Mouse (Mus musculus) hindbrain, embryonic 14.5 days (tissue): ENCODE data around the gene Kbtbd4. TPM values are rescaled to one million over a fixed set of nuclear protein-coding genes. Genes with fewer than 3 reads are reported as not detected.

ENCODE experiments used
- ATAC-seq: fragments of 200-750 bp; cut with Nextera tagmentation; 2 replicates; pipeline ENCODE4 v1.8.0; 2017; ENCODE audit warnings: moderate number of reproducible peaks, mild to moderate bottlenecking, moderate TSS enrichment, moderate library complexity; ENCODE audit not compliant: low FRiP score
- DNase-seq: peaks from one replicate; pipeline ENCODE4 v3.0.0-alpha.2; 2015; ENCODE audit warnings: low spot score
- H3K27ac ChIP-seq: fragments of 300-500 bp; sonication (generic); 2 replicates; pipeline ENCODE4 v1.5.1; 2014; ENCODE audit warnings: mild to moderate bottlenecking, moderate library complexity
- H3K27me3 ChIP-seq: fragments of 300-500 bp; sonication (generic); 2 replicates; pipeline ENCODE4 v1.6.1; 2014; ENCODE audit warnings: mild to moderate bottlenecking, low read length, mixed read lengths; ENCODE audit not compliant: control insufficient read depth, insufficient read depth
- H3K36me3 ChIP-seq: fragments of 300-500 bp; sonication (generic); replicated peaks from 2 replicates; pipeline ENCODE4 v1.6.1; 2014; ENCODE audit not compliant: control insufficient read depth, insufficient read depth
- H3K4me1 ChIP-seq: fragments of 300-500 bp; sonication (generic); replicated peaks from 2 replicates; pipeline ENCODE4 v1.6.1; 2014; ENCODE audit warnings: antibody characterized with exemption, low read length, mixed read lengths; ENCODE audit not compliant: control insufficient read depth, insufficient read depth
- H3K4me2 ChIP-seq: fragments of 300-500 bp; sonication (generic); replicated peaks from 2 replicates; pipeline ENCODE4 v1.6.1; 2014; ENCODE audit warnings: mild to moderate bottlenecking, moderate library complexity
- H3K4me3 ChIP-seq: fragments of 300-500 bp; sonication (generic); replicated peaks from 2 replicates; pipeline ENCODE4 v1.5.1; 2014; ENCODE audit warnings: mild to moderate bottlenecking, low read length
- H3K9ac ChIP-seq: fragments of 300-500 bp; sonication (generic); 2 replicates; pipeline ENCODE4 v1.6.1; 2014
- H3K9me3 ChIP-seq: fragments of 300-500 bp; sonication (generic); 2 replicates; pipeline ENCODE4 v1.6.1; 2016; ENCODE audit warnings: low read length; ENCODE audit not compliant: control insufficient read depth
- WGBS: fragments of 180-500 bp; shearing (Covaris S2); extraction: QIAGEN DNeasy Blood & Tissue Kit; methylation state at CpG from one replicate; pipeline ENCODE4 v1.1.7; 2014; 5-methylcytosine and 5-hydroxymethylcytosine counted together
- polyA plus RNA-seq: library from polyadenylated mRNA; unstranded; fragments of >200 nt; fragmentation: Nextera tagmentation; extraction: Ambion mirVana; gene quantifications from 2 replicates; pipeline ENCODE4 v1.2.1, GENCODE M21; 2014

The Kbtbd4 gene
- polyA plus RNA-seq, 1 experiment from 2014 or later = 45.5 TPM

- H3K36me3 ChIP-seq = no peaks in the 10 kb centered on the region
- WGBS = 69% methylated on average over 5 of the region's 5 CpGs
- no peak overlapping the region for H3K4me2 ChIP-seq
- H3K27ac ChIP-seq = no peak overlapping the region
- no peaks in the 10 kb centered on the region for H3K27me3 ChIP-seq
- ATAC-seq = no peak
- no peak overlapping the region for H3K9ac ChIP-seq
- no peak for DNase-seq
- H3K4me1 ChIP-seq = peaks cover 10% of the 10 kb centered on the region; the same call in 1 of the 2 replicates
- no peaks in the 10 kb centered on the region for H3K9me3 ChIP-seq
- H3K4me3 ChIP-seq = no peak overlapping the region
These were observed 26.8 kb upstream of the Kbtbd4 start for GRCm38 (mm10) chr2:90877584-90878259.

- Histone ChIP-seq H3K4me3 (no peak overlapping the region), H3K27ac (no peak overlapping the region), H3K9ac (no peak overlapping the region), H3K36me3 (no peaks in the 10 kb centered on the region), H3K4me1 (peaks cover 14% of the 10 kb centered on the region), H3K9me3 (no peaks in the 10 kb centered on the region), H3K27me3 (no peaks in the 10 kb centered on the region), H3K4me2 (no peak overlapping the region)
- ATAC-seq = no peak
- DNase-seq = no peak
These were observed 25.1 kb upstream of the Kbtbd4 start for GRCm38 (mm10) chr2:90879419-90879818.

- peaks cover 20% of the 10 kb centered on the region for H3K4me1 ChIP-seq
- DNase-seq (peak; percentile 38), ATAC-seq (peak; percentile 38)
- no peak overlapping the region for H3K4me3 ChIP-seq
- 0 out of 2 replicates have a peak overlapping the region, but pooled peaks have one; percentile 23 for H3K27ac ChIP-seq
- WGBS = 23% methylated on average over 6 of the region's 6 CpGs
- H3K36me3 ChIP-seq = no peaks in the 10 kb centered on the region
- H3K4me2 ChIP-seq = no peak overlapping the region
- no peak overlapping the region for H3K9ac ChIP-seq
- no peaks in the 10 kb centered on the region for H3K27me3 ChIP-seq
- no peaks in the 10 kb centered on the region for H3K9me3 ChIP-seq
These were observed 24.3 kb upstream of the Kbtbd4 start for GRCm38 (mm10) chr2:90880144-90880785.

- no peak overlapping the region for H3K9ac ChIP-seq
- no peaks in the 10 kb centered on the region for H3K9me3 ChIP-seq
- ATAC-seq = no peak
- H3K4me2 ChIP-seq = no peak overlapping the region
- DNase-seq = no peak
- H3K4me1 ChIP-seq = peaks cover 20% of the 10 kb centered on the region
- no peak overlapping the region for H3K4me3 ChIP-seq
- H3K36me3 ChIP-seq = no peaks in the 10 kb centered on the region
- H3K27ac ChIP-seq = no peak overlapping the region
- H3K27me3 ChIP-seq = no peaks in the 10 kb centered on the region
- WGBS = 84% methylated on average over 2 of the region's 2 CpGs
These were observed 22.7 kb upstream of the Kbtbd4 start for GRCm38 (mm10) chr2:90881824-90882223.

- Histone ChIP-seq H3K4me3 (peak within 1 kb of the TSS; percentile 66), H3K36me3 (peaks cover 6% of the 10 kb centered on the region; the same call in 1 of the 2 replicates), H3K9me3 (no peaks in the 10 kb centered on the region), H3K4me1 (peaks cover 39% of the 10 kb centered on the region), H3K4me2 (peak within 1 kb of the TSS; percentile 85), H3K9ac (peak within 1 kb of the TSS; percentile 93), H3K27ac (peak within 1 kb of the TSS; percentile 94), H3K27me3 (peaks cover 22% of the 10 kb centered on the region)
- WGBS = under 1% methylated on average over 45 of the region's 45 CpGs
- peak; percentile 78 for DNase-seq
- ATAC-seq = peak; percentile 85
These were observed 19.1 kb upstream of the Kbtbd4 start, which contains the start of gene C1qtnf4 for GRCm38 (mm10) chr2:90885218-90886041. Gene C1qtnf4 (plus strand): TSS chr2:90885860.

- Histone ChIP-seq H3K36me3 (peaks cover 13% of the 10 kb centered on the region), H3K4me1 (peaks cover 38% of the 10 kb centered on the region), H3K4me2 (peak overlapping the region; percentile 85), H3K9me3 (no peaks in the 10 kb centered on the region), H3K27me3 (peaks cover 22% of the 10 kb centered on the region), H3K4me3 (peak overlapping the region; percentile 66), H3K9ac (peak overlapping the region; percentile 93), H3K27ac (peak overlapping the region; percentile 94)
- DNase-seq = no peak
- 9% methylated on average over 6 of the region's 6 CpGs for WGBS
- no peak for ATAC-seq
These were observed 18.1 kb upstream of the Kbtbd4 start for GRCm38 (mm10) chr2:90886436-90886835.

- 69% methylated on average over 5 of the region's 5 CpGs for WGBS
- DNase-seq (no peak), ATAC-seq (no peak)
- H3K27ac ChIP-seq = no peak overlapping the region
- peaks cover 22% of the 10 kb centered on the region for H3K27me3 ChIP-seq
- H3K9ac ChIP-seq = peak overlapping the region; percentile 93
- no peaks in the 10 kb centered on the region for H3K9me3 ChIP-seq
- H3K36me3 ChIP-seq = peaks cover 18% of the 10 kb centered on the region
- H3K4me3 ChIP-seq = peak overlapping the region; percentile 66
- peaks cover 38% of the 10 kb centered on the region for H3K4me1 ChIP-seq
- peak overlapping the region; percentile 85 for H3K4me2 ChIP-seq
These were observed 16.9 kb upstream of the Kbtbd4 start for GRCm38 (mm10) chr2:90887627-90888026.

- Histone ChIP-seq H3K9me3 (no peaks in the 10 kb centered on the region), H3K4me2 (peak overlapping the region; percentile 85), H3K36me3 (peaks cover 37% of the 10 kb centered on the region), H3K9ac (peak overlapping the region; percentile 62), H3K27me3 (peaks cover 22% of the 10 kb centered on the region), H3K4me3 (peak overlapping the region; percentile 41), H3K27ac (peak overlapping the region; percentile 79), H3K4me1 (peaks cover 29% of the 10 kb centered on the region)
- ATAC-seq (peak; percentile 56), DNase-seq (peak; percentile 71)
- WGBS = 5% methylated on average over 100 of the region's 133 CpGs
These were observed 14.7 kb upstream of the Kbtbd4 start for GRCm38 (mm10) chr2:90889550-90890548.
